Mouse (Mus musculus) liver, embryonic 13.5 days (tissue): ENCODE results near the gene Cisd3. TPM values are rescaled to one million over a fixed set of nuclear protein-coding genes. Genes with fewer than 3 reads are reported as not detected.

ENCODE experiments used
- ATAC-seq: fragments of 200-750 bp; cut with Nextera tagmentation; 2 replicates; pipeline ENCODE4 v1.8.0; 2017; ENCODE audit warnings: low read depth, mild to moderate bottlenecking, moderate number of reproducible peaks, moderate library complexity
- DNase-seq: peaks from one replicate; pipeline ENCODE4 v3.0.0; 2022
- H3K27ac ChIP-seq: fragments of 300-500 bp; sonication (generic); 2 replicates; pipeline ENCODE4 v1.5.1; 2015; ENCODE audit warnings: moderate library complexity, mild to moderate bottlenecking, inconsistent platforms
- H3K27me3 ChIP-seq: fragments of 300-500 bp; sonication (generic); 2 replicates; pipeline ENCODE4 v1.6.1; 2015; ENCODE audit warnings: mild to moderate bottlenecking, inconsistent platforms
- H3K36me3 ChIP-seq: fragments of 300-500 bp; sonication (generic); 2 replicates; pipeline ENCODE4 v1.6.1; 2015; ENCODE audit warnings: mild to moderate bottlenecking, inconsistent platforms
- H3K4me1 ChIP-seq: fragments of 300-500 bp; sonication (generic); replicated peaks from 2 replicates; pipeline ENCODE4 v1.6.1; 2015; ENCODE audit warnings: inconsistent platforms
- H3K4me2 ChIP-seq: fragments of 300-500 bp; sonication (generic); 2 replicates; pipeline ENCODE4 v1.6.1; 2015; ENCODE audit warnings: inconsistent platforms, mild to moderate bottlenecking, moderate library complexity
- H3K4me3 ChIP-seq: fragments of 300-500 bp; sonication (generic); replicated peaks from 2 replicates; pipeline ENCODE4 v1.5.1; 2015; ENCODE audit warnings: mild to moderate bottlenecking, inconsistent platforms
- H3K9ac ChIP-seq: fragments of 300-500 bp; sonication (generic); 2 replicates; pipeline ENCODE4 v1.6.1; 2015; ENCODE audit warnings: mild to moderate bottlenecking, inconsistent platforms
- H3K9me3 ChIP-seq: fragments of 300-500 bp; sonication (generic); replicated peaks from 2 replicates; pipeline ENCODE4 v1.6.1; 2016; ENCODE audit warnings: inconsistent platforms
- WGBS: fragments of 180-500 bp; shearing (Covaris S2); methylation state at CpG from one replicate; pipeline ENCODE4 v1.1.7; 2015; ENCODE audit not compliant: insufficient replicate concordance; 5-methylcytosine and 5-hydroxymethylcytosine counted together
- polyA plus RNA-seq: library from polyadenylated mRNA; unstranded; fragments of >200 nt; fragmentation: Nextera tagmentation; extraction: Ambion mirVana; gene quantifications from 2 replicates; pipeline ENCODE4 v1.2.1, GENCODE M21; 2015

Gene Cisd3
- polyA plus RNA-seq, 1 experiment from 2014 or later: 13.3 TPM

DNA sequence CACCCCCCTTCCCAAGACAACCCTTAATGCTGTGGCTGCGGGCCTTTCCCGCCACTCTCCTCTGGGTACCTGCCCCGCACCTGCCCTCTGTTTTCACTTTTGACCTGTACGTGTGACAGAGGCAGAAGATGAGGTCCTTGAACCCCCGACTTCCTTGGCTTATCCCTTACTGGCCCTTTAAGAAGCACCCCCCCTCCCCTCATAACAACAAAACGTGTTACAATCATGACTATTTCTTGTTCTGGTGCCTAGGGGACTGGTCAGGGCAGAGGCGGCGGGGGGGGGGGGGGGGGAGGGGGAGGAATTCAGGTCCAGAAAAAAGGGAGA is 21.3 kb upstream of the Cisd3 start:
- Histone ChIP-seq H3K4me1 (peaks cover 48% of the 10 kb centered on the region), H3K9ac (peak overlapping the region; percentile 65; the same call in 1 of the 2 replicates), H3K4me3 (peak overlapping the region; percentile 65), H3K4me2 (peak overlapping the region; percentile 80), H3K9me3 (no peaks in the 10 kb centered on the region), H3K27me3 (peaks cover 84% of the 10 kb centered on the region), H3K27ac (no peak overlapping the region), H3K36me3 (peaks cover 4% of the 10 kb centered on the region; the same call in 1 of the 2 replicates)
- ATAC-seq: no peak
- 4% methylated on average over 6 of the region's 8 CpGs for WGBS
- DNase-seq: no peak

DNA sequence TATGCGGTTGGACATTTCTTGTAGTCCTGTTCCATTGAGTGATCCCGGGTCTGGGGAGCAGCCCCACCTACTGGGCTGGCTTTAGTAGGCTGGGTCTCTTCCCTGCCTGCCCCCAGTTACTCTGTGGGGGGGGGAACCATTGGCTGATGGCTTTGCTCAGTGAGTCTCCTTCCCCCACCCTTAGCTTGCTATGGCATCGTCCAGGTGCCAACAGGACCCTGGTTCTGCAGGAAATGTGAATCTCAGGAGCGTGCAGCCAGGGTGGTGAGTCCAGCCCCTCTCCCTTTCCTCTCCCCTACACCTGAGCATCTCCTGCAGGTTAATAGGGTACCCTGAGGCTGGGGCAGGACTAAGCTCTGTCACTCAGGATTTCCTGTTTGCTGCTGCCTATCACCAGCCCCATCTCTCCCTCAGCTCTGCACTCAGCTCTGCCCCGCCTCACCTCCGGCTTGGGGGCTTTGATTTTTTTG is 20.8 kb upstream of the Cisd3 start:
- Histone ChIP-seq H3K4me3 (no peak overlapping the region; the same call in 1 of the 2 replicates), H3K36me3 (peaks cover 4% of the 10 kb centered on the region; the same call in 1 of the 2 replicates), H3K4me1 (peaks cover 48% of the 10 kb centered on the region), H3K9me3 (no peaks in the 10 kb centered on the region), H3K27me3 (peaks cover 79% of the 10 kb centered on the region), H3K9ac (no peak overlapping the region), H3K27ac (no peak overlapping the region), H3K4me2 (peak overlapping the region; percentile 80; the same call in 1 of the 2 replicates)
- 20% methylated on average over 6 of the region's 6 CpGs for WGBS
- ATAC-seq (no peak), DNase-seq (no peak)

DNA sequence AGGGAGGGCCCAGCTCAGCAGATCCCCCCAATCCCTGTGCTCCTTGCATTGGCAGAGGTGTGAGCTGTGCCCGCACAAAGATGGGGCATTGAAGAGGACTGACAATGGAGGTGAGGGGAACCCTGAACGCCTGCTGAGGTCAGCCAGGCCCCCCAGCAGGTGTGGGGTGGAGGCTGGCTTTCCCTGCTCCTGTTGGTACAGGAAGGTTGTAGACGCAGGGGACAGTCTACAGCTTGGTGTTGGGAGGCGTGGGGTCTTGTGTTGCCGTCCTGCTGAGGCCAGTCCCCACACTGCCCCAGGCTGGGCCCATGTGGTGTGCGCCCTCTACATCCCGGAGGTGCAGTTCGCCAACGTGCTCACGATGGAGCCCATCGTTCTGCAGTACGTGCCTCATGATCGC is 20.2 kb upstream of the Cisd3 start:
- Histone ChIP-seq H3K27me3 (peaks cover 72% of the 10 kb centered on the region), H3K9me3 (no peaks in the 10 kb centered on the region), H3K36me3 (peaks cover 4% of the 10 kb centered on the region; the same call in 1 of the 2 replicates), H3K4me3 (no peak overlapping the region), H3K4me2 (no peak overlapping the region), H3K27ac (no peak overlapping the region), H3K4me1 (peaks cover 50% of the 10 kb centered on the region), H3K9ac (no peak overlapping the region)
- DNase-seq (no peak), ATAC-seq (no peak)
- 77% methylated on average over 13 of the region's 13 CpGs for WGBS

DNA sequence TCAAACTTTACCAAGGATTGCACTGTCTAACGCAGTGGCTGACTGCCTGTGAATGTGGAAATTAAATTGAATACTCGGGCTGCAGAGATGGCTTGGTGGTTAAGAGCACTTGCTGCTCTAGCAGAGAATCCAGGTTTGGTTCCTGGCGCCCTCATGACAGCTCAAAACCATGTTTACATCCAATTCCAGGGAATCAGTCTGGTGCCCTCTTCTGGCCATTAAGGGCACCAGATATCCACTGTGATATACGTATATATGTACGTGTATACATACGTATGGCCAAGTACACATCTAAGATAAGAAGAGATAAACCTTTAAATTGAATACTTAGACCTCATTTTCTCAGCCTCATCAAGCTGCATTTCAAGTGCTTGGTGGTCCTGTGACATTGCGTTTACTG is 19.4 kb upstream of the Cisd3 start:
- DNase-seq (no peak), ATAC-seq (no peak)
- 70% methylated on average over 7 of the region's 7 CpGs for WGBS
- Histone ChIP-seq H3K4me1 (peaks cover 42% of the 10 kb centered on the region), H3K9ac (no peak overlapping the region), H3K27ac (no peak overlapping the region), H3K4me3 (no peak overlapping the region), H3K4me2 (no peak overlapping the region), H3K27me3 (peaks cover 65% of the 10 kb centered on the region), H3K9me3 (no peaks in the 10 kb centered on the region), H3K36me3 (peaks cover 4% of the 10 kb centered on the region; the same call in 1 of the 2 replicates)

DNA sequence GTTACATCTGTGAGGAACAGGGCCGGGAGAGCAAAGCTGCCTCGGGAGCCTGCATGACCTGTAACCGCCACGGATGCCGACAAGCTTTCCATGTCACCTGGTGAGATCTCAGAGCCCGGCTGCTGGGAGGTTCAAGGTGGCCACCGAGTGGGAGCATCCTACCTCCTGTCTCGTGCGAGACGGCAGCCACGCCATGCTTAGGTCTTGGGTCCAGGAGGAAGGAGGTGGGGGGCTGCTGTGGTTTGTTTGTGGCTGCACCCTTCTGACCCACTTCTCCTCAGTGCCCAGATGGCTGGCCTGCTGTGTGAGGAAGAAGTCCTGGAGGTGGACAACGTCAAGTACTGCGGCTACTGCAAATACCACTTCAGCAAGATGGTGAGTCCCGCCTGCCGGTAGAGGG is 18.8 kb upstream of the Cisd3 start:
- no peak for ATAC-seq
- peaks cover 38% of the 10 kb centered on the region for H3K4me1 ChIP-seq
- H3K36me3 ChIP-seq: peaks cover 4% of the 10 kb centered on the region; the same call in 1 of the 2 replicates
- H3K27ac ChIP-seq: no peak overlapping the region
- peaks cover 59% of the 10 kb centered on the region for H3K27me3 ChIP-seq
- H3K4me2 ChIP-seq: no peak overlapping the region
- H3K4me3 ChIP-seq: no peak overlapping the region
- no peak for DNase-seq
- 65% methylated on average over 15 of the region's 15 CpGs for WGBS
- no peak overlapping the region for H3K9ac ChIP-seq
- no peaks in the 10 kb centered on the region for H3K9me3 ChIP-seq

- WGBS: 74% methylated on average over 7 of the region's 7 CpGs
- peaks cover 4% of the 10 kb centered on the region; the same call in 1 of the 2 replicates for H3K36me3 ChIP-seq
- no peak overlapping the region for H3K9ac ChIP-seq
- H3K9me3 ChIP-seq: no peaks in the 10 kb centered on the region
- ATAC-seq (no peak), DNase-seq (no peak)
- H3K4me3 ChIP-seq: no peak overlapping the region
- no peak overlapping the region for H3K27ac ChIP-seq
- no peak overlapping the region for H3K4me2 ChIP-seq
- peaks cover 45% of the 10 kb centered on the region for H3K27me3 ChIP-seq
- H3K4me1 ChIP-seq: peaks cover 27% of the 10 kb centered on the region
Measured at GRCm38 (mm10) chr11:97668160-97668559, 17.5 kb upstream of the Cisd3 start.

- ATAC-seq (no peak), DNase-seq (no peak)
- Histone ChIP-seq H3K27ac (no peak overlapping the region), H3K4me2 (no peak overlapping the region), H3K9me3 (no peaks in the 10 kb centered on the region), H3K4me1 (peaks cover 19% of the 10 kb centered on the region), H3K36me3 (peaks cover 4% of the 10 kb centered on the region; the same call in 1 of the 2 replicates), H3K4me3 (no peak overlapping the region), H3K9ac (no peak overlapping the region), H3K27me3 (peaks cover 34% of the 10 kb centered on the region)
- 69% methylated on average over 15 of the region's 15 CpGs for WGBS
Measured at GRCm38 (mm10) chr11:97669268-97669667, 16.4 kb upstream of the Cisd3 start.

GRCm38 (mm10) chr11:97669829-97670228 is 15.8 kb upstream of the Cisd3 start:
- Histone ChIP-seq H3K27me3 (peaks cover 28% of the 10 kb centered on the region), H3K9ac (no peak overlapping the region), H3K9me3 (no peaks in the 10 kb centered on the region), H3K36me3 (peaks cover 4% of the 10 kb centered on the region; the same call in 1 of the 2 replicates), H3K4me3 (no peak overlapping the region), H3K27ac (no peak overlapping the region), H3K4me2 (no peak overlapping the region), H3K4me1 (peaks cover 16% of the 10 kb centered on the region)
- ATAC-seq (no peak), DNase-seq (no peak)
- WGBS: 18% methylated on average over 6 of the region's 6 CpGs

DNA sequence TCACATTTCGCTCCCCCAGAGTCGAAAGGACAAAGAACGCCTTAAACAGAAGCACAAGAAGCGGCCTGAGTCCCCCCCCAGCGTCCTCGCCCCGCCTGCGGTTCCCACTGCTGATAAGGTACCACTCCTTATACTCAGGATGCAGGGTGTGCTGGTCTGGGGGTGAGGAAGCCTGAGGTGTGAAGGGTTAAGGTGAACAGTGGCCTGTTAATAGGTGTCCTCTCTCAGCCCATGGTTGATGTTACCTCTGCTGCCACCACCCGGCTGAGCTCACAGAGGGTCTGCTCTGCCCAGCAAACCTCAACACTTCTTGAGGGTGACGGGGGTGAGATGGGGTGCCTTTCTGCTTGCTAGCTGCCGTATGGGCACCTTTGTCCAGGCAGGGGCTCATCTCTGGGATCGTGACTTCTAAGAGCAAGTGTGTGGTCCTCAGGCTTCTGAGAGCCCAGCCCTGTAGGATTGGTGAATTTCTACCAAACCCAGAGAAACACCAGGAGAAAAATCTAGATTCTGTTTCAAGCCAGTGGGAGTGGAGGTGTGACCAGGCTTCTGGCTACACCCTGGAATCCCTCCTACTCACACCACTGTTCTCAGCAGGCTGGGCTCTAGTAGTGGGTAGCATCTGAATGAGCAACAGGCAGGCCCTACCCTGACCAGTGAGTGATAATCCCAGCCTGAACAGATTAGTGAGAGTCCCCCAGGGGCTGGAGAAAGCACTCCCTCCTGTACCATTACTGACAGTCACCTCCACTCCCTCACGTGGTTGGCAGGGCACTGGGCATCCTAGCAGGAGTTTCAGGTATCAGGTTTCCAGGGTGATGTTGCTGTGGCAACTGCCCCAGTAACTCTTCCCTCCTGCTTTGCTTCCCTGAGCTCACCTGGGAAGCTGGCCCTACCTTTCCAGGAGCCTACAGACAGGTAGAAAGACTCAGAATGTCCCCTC is 15.1 kb upstream of the Cisd3 start:
- H3K4me3 ChIP-seq: no peak overlapping the region
- WGBS: 44% methylated on average over 13 of the region's 13 CpGs
- H3K36me3 ChIP-seq: peaks cover 2% of the 10 kb centered on the region; the same call in 1 of the 2 replicates
- no peak for ATAC-seq
- no peak for DNase-seq
- no peaks in the 10 kb centered on the region for H3K9me3 ChIP-seq
- no peak overlapping the region for H3K4me2 ChIP-seq
- peaks cover 15% of the 10 kb centered on the region for H3K4me1 ChIP-seq
- H3K9ac ChIP-seq: no peak overlapping the region
- H3K27me3 ChIP-seq: peaks cover 22% of the 10 kb centered on the region
- H3K27ac ChIP-seq: no peak overlapping the region

DNA sequence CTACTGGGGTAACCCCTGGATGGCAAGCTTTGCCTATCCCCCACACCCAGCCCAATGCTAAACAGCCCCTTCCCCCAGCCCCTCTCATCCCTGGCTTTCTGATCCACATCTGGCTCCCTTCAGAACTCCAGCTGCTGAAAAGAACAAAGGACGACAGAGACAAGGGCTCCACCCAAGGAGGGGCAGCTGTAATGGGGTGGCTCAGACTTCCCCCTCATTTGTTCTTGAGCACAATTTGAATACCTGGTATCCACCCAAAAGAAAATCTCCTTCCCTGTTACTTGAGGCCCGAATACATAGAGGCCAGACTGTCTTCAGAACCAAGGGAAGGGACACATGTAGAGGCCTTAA is 14.5 kb upstream of the Cisd3 start:
- H3K9me3 ChIP-seq: no peaks in the 10 kb centered on the region
- no peak overlapping the region for H3K9ac ChIP-seq
- no peak overlapping the region for H3K27ac ChIP-seq
- ATAC-seq (no peak), DNase-seq (no peak)
- peaks cover 15% of the 10 kb centered on the region for H3K27me3 ChIP-seq
- 35% methylated on average over 2 of the region's 2 CpGs for WGBS
- H3K4me3 ChIP-seq: no peak overlapping the region
- no peak overlapping the region for H3K4me2 ChIP-seq
- H3K4me1 ChIP-seq: peaks cover 15% of the 10 kb centered on the region
- H3K36me3 ChIP-seq: 0 out of 2 replicates have a peak, but pooled peaks cover 3% of the 10 kb centered on the region

DNA sequence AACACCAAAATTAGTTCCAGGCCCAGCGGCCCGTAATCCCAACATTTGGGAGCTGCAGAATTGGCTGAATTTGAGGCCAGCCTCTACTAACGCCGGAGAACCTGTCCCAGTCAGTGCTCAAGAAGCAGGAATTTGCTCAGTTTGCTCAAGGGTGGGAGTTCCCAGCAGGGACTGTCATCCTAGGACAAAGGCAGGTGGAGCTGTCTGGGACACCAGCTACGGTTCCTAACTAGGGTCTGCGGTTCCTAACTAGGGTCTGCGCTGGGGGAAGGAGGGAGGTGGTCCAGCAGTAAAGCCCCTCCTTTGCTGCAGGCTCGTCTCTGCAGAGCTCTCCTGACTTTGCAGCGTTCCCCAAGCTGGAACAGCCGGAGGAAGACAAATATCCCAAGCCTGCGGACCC is 12.5 kb upstream of the Cisd3 start:
- WGBS: 78% methylated on average over 11 of the region's 11 CpGs
- Histone ChIP-seq H3K4me3 (no peak overlapping the region), H3K9ac (no peak overlapping the region), H3K9me3 (no peaks in the 10 kb centered on the region), H3K4me1 (peaks cover 15% of the 10 kb centered on the region), H3K27me3 (peaks cover 6% of the 10 kb centered on the region), H3K4me2 (no peak overlapping the region), H3K36me3 (peaks cover 3% of the 10 kb centered on the region; the same call in 1 of the 2 replicates), H3K27ac (no peak overlapping the region)
- DNase-seq (no peak), ATAC-seq (no peak)
